Mouse (Mus musculus): Measurements from ENCODE around the gene Emp1. TPM values are rescaled to one million over a fixed set of nuclear protein-coding genes. Genes with fewer than 3 reads are reported as not detected.

Emp1 gene
- total and polyA plus RNA-seq, 3 experiments = not detected

DNA sequence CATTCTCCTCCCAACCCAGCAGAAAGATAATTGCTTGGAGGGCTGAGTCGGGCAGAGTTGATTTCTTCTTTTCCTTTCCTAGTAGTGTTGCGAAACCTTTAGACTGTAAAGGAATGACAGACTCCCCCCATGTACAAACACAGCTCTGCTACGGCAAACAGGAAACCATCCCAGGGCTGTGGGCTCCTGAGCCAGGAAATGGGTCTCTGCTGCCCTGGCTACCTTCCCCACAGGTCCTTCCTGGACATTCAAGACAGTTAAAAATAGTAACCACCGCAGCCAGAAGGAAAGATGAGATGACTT is 21.3 kb upstream of the Emp1 start:
- Histone ChIP-seq H3K9ac (ENCODE audit: control insufficient read depth, low read depth, low read length, poor library complexity, severe bottlenecking) (no peak overlapping the region), H3K36me3 (ENCODE audit: control insufficient read depth in 1 of 2, insufficient read depth in 2 of 2, low read length in 2 of 2) (no peaks in the 10 kb centered on the region), H3K9me3 (replicated peaks; ENCODE audit: insufficient read depth, low read length) (no peaks in the 10 kb centered on the region), H3K79me2 (ENCODE audit: control insufficient read depth, insufficient read depth, low read length, poor library complexity) (no peaks in the 10 kb centered on the region), H3K4me1 (ENCODE audit: control insufficient read depth in 1 of 2, insufficient read depth in 2 of 2, low read length in 2 of 2) (no peaks in the 10 kb centered on the region), H3K4me3 (ENCODE audit: control insufficient read depth in 1 of 2, insufficient read depth in 1 of 2, low read depth in 2 of 2, low read length in 2 of 2) (no peak overlapping the region), H3K27me3 (ENCODE audit: control insufficient read depth in 1 of 2, insufficient read depth in 2 of 2, low read length in 2 of 2) (no peaks in the 10 kb centered on the region), H3K27ac (ENCODE audit: control insufficient read depth, low read depth, low read length) (no peak overlapping the region)
- no peak for TF ChIP-seq E2F4 (IDR thresholded peaks at IDR 0.05; ENCODE audit: borderline replicate concordance, low read depth, low read length)
- TF ChIP-seq SMC3 (IDR thresholded peaks at IDR 0.05; ENCODE audit: low read depth, low read length) = no peak
- no peak for TF ChIP-seq MAX (IDR thresholded peaks at IDR 0.05; ENCODE audit: low read length)
- TF ChIP-seq POLR2AphosphoS2 (IDR thresholded peaks at IDR 0.05; ENCODE audit: low read length) = no peak
- TF ChIP-seq POLR2A (IDR thresholded peaks at IDR 0.05; ENCODE audit: control insufficient read depth in 1 of 2, insufficient read depth in 1 of 2, low read depth in 1 of 2, low read length in 2 of 2, poor library complexity in 1 of 2) = no peak
- no peak for TF ChIP-seq JUND (IDR thresholded peaks at IDR 0.05; ENCODE audit: low read depth, low read length)
- no peak for TF ChIP-seq MEF2A (IDR thresholded peaks at IDR 0.05; ENCODE audit: extremely low read depth, insufficient replicate concordance, low read depth, low read length, poor library complexity, severe bottlenecking)
- TF ChIP-seq NRF1 (IDR thresholded peaks at IDR 0.05; ENCODE audit: insufficient read depth, low read depth, low read length, poor library complexity, severe bottlenecking) = no peak
- no peak for TF ChIP-seq MAFK (IDR thresholded peaks at IDR 0.05; ENCODE audit: borderline replicate concordance, low read depth, low read length)
- no peak for TF ChIP-seq ZKSCAN1 (IDR thresholded peaks at IDR 0.05; ENCODE audit: low read depth, low read length)
- TF ChIP-seq BHLHE40 (IDR thresholded peaks at IDR 0.05; ENCODE audit: borderline replicate concordance, low read depth, low read length) = no peak
- TF ChIP-seq ELF1 (IDR thresholded peaks at IDR 0.05; ENCODE audit: low read depth, low read length) = no peak
- no peak for TF ChIP-seq GATA1 (IDR thresholded peaks at IDR 0.05; ENCODE audit: low read depth, low read length)
- no peak for TF ChIP-seq USF2 (IDR thresholded peaks at IDR 0.05; ENCODE audit: borderline replicate concordance in 1 of 2, insufficient read depth in 1 of 2, low read depth in 1 of 2, low read length in 2 of 2)
- TF ChIP-seq CHD1 (IDR thresholded peaks at IDR 0.05; ENCODE audit: low read depth, low read length) = no peak
- TF ChIP-seq MAZ (IDR thresholded peaks at IDR 0.05; ENCODE audit: low read depth, low read length) = no peak
- no peak for TF ChIP-seq KAT2A (conservative IDR thresholded peaks at IDR 0.05; ENCODE audit: low read depth, low read length)
- no peak for TF ChIP-seq UBTF (IDR thresholded peaks at IDR 0.05; ENCODE audit: borderline replicate concordance, insufficient read depth, low read depth, low read length)
- no peak for TF ChIP-seq GABPA (IDR thresholded peaks at IDR 0.05; ENCODE audit: low read depth, low read length)
- TF ChIP-seq MYC (IDR thresholded peaks at IDR 0.05; ENCODE audit: low read depth, low read length) = no peak
- DNase-seq (ENCODE audit: low read depth, low spot score) = no peak

- no peak overlapping the region for H3K27ac ChIP-seq (ENCODE audit: control insufficient read depth, low read depth, low read length)
- no peaks in the 10 kb centered on the region for H3K4me1 ChIP-seq (ENCODE audit: control insufficient read depth in 1 of 2, insufficient read depth in 2 of 2, low read length in 2 of 2)
- no peaks in the 10 kb centered on the region for H3K36me3 ChIP-seq (ENCODE audit: control insufficient read depth in 1 of 2, insufficient read depth in 2 of 2, low read length in 2 of 2)
- no peak overlapping the region for H3K9ac ChIP-seq (ENCODE audit: control insufficient read depth, low read depth, low read length, poor library complexity, severe bottlenecking)
- no peaks in the 10 kb centered on the region for H3K79me2 ChIP-seq (ENCODE audit: control insufficient read depth, insufficient read depth, low read length, poor library complexity)
- H3K4me3 ChIP-seq (ENCODE audit: control insufficient read depth in 1 of 2, insufficient read depth in 1 of 2, low read depth in 2 of 2, low read length in 2 of 2) = no peak overlapping the region
- TF ChIP-seq ZKSCAN1 (IDR thresholded peaks at IDR 0.05; ENCODE audit: low read depth, low read length) (no peak), RAD21 (IDR thresholded peaks at IDR 0.05; ENCODE audit: low read depth, low read length) (no peak), POLR2AphosphoS5 (IDR thresholded peaks at IDR 0.05; ENCODE audit: borderline replicate concordance, low read depth, low read length) (no peak), SMC3 (IDR thresholded peaks at IDR 0.05; ENCODE audit: low read depth, low read length) (no peak), ZC3H11A (IDR thresholded peaks at IDR 0.05; ENCODE audit: low read depth, low read length) (no peak), UBTF (IDR thresholded peaks at IDR 0.05; ENCODE audit: borderline replicate concordance, insufficient read depth, low read depth, low read length) (no peak), POLR2AphosphoS2 (IDR thresholded peaks at IDR 0.05; ENCODE audit: low read length) (no peak), MAFK (IDR thresholded peaks at IDR 0.05; ENCODE audit: borderline replicate concordance, low read depth, low read length) (no peak), TBP (IDR thresholded peaks at IDR 0.05; ENCODE audit: low read depth, low read length) (no peak), HCFC1 (IDR thresholded peaks at IDR 0.05; ENCODE audit: low read depth, low read length) (no peak), ETS1 (IDR thresholded peaks at IDR 0.05; ENCODE audit: low read depth, low read length) (no peak), CHD2 (IDR thresholded peaks at IDR 0.05; ENCODE audit: low read length) (no peak)
- H3K9me3 ChIP-seq (replicated peaks; ENCODE audit: insufficient read depth, low read length) = no peaks in the 10 kb centered on the region
- DNase-seq (ENCODE audit: low read depth, low spot score) = no peak
- H3K27me3 ChIP-seq (ENCODE audit: control insufficient read depth in 1 of 2, insufficient read depth in 2 of 2, low read length in 2 of 2) = no peaks in the 10 kb centered on the region
Observed at GRCm38 (mm10) chr6:135351638-135352302, 10.6 kb upstream of the Emp1 start.

Measured in MEL (cell line).